Mouse (Mus musculus): ENCODE data around the gene Ptch1. TPM values are rescaled to one million over a fixed set of nuclear protein-coding genes. Genes with fewer than 3 reads are reported as not detected.

Ptch1 gene
- polyA plus RNA-seq, 1 experiment from 2014 or later: 24.9 TPM

DNA sequence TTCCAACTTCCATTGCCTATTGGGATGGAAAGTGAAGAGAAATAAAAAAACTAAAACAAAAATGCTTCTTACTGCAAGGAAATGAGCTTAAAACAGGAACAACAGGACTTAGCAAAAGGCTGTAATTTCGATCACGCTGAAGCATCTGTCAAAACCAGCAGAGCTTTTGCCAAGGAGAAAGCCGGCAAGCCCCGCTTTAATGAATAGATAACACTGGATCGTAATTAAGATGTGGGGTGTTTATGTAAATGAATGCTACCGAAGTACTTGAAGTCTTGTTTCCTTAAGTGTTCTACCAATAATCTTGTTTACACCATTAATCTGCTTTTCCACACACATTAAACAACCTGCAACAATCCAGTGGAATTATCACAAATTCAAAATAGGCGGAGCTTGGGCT, 28.1 kb downstream of the Ptch1 start:
- no peak overlapping the region for H3K4me2 ChIP-seq (replicated peaks)
- peaks cover 41% of the 10 kb centered on the region for H3K36me3 ChIP-seq
- no peaks in the 10 kb centered on the region for H3K27me3 ChIP-seq
- H3K4me1 ChIP-seq: peaks cover 33% of the 10 kb centered on the region; the same call in 1 of the 2 replicates
- 83% methylated on average over 7 of the region's 7 CpGs for WGBS
- no peak overlapping the region for H3K9ac ChIP-seq
- no peak overlapping the region for H3K4me3 ChIP-seq
- no peak for ATAC-seq (ENCODE audit: insufficient number of reproducible peaks, insufficient read depth, low FRiP score, low TSS enrichment)
- no peak overlapping the region for H3K27ac ChIP-seq
- no peaks in the 10 kb centered on the region for H3K9me3 ChIP-seq

DNA sequence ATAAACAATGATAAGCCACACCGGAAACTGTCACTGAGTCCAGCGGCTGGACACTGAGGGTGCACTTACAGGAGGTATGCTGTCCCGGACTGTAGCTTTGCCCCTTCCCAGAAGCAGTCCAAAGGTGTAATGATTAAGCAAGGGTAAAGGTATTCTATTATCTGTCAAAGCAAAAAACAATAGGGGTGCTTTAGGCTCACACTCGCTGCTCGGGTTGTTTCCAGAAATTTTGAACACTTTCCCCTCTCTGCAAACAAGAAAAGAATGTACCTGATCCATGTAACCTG, 28.5 kb downstream of the Ptch1 start:
- no peak overlapping the region for H3K4me3 ChIP-seq
- no peak overlapping the region for H3K27ac ChIP-seq
- H3K9ac ChIP-seq: no peak overlapping the region
- peaks cover 31% of the 10 kb centered on the region; the same call in 1 of the 2 replicates for H3K4me1 ChIP-seq
- H3K9me3 ChIP-seq: no peaks in the 10 kb centered on the region
- 63% methylated on average over 5 of the region's 5 CpGs for WGBS
- H3K36me3 ChIP-seq: peaks cover 44% of the 10 kb centered on the region
- no peak for ATAC-seq (ENCODE audit: insufficient number of reproducible peaks, insufficient read depth, low FRiP score, low TSS enrichment)
- H3K27me3 ChIP-seq: no peaks in the 10 kb centered on the region
- no peak overlapping the region for H3K4me2 ChIP-seq (replicated peaks)

DNA sequence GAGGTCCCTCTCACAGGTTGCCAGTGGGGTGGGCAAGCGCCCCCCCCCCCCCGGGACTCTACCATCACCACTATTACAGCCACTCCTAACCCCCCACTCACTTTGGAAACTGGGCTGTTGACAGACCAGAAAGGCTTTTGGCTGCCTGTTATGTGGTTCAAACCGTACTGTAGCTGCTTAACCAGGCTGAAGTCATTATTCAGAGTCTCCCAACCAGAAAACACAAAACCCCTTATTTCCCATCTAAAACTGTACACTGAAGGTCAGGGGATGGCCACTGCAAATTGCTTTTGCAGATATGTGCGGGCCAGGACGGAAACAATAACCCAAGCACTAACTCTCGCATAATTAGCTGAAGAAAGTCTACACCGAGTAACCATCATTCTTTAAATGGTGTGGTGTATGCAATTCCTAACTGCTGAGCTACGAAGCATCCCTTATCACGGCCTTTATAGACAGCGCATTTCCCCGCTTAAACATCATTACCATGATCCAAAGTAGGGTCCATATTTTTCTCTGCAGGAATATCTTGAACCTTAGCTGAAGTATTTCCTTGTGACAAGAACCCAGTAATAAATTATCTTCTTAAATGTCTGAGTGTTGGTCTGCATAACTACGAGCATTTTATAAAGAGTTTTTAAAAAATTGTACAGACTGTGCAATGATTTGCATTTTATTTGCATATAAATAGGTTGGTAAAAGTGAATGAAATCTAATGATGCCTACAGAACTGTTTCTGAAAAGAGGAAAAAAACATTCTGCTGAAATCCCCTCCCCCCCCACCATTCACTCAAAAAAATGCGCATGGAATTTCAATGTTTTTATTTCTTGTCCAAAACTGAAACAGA, 29.1 kb downstream of the Ptch1 start:
- Histone ChIP-seq H3K9me3 (no peaks in the 10 kb centered on the region), H3K4me1 (peaks cover 25% of the 10 kb centered on the region; the same call in 1 of the 2 replicates), H3K4me3 (no peak overlapping the region), H3K27me3 (no peaks in the 10 kb centered on the region), H3K9ac (no peak overlapping the region), H3K27ac (no peak overlapping the region), H3K4me2 (replicated peaks) (no peak overlapping the region), H3K36me3 (peaks cover 50% of the 10 kb centered on the region)
- 71% methylated on average over 13 of the region's 13 CpGs for WGBS
- no peak for ATAC-seq (ENCODE audit: insufficient number of reproducible peaks, insufficient read depth, low FRiP score, low TSS enrichment)

DNA sequence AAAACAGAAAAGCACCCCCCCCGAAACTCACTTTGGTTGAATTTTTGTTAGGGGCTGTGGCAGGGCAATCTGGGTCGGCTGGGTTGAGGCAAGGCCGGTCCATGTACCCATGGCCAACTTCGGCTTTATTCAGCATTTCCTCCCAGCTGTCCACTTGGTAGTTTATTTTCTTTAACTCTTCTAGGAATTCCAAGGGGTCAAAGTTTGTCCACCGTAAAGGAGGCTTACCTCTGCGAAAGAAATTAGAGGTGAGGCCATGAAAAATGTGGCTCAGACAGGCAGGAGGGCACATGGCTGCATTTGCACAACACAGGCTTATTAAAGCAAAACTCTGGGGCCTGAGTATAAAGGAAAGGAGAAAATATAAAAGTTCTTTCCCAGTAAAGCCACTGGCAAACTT, 29.9 kb downstream of the Ptch1 start:
- H3K9me3 ChIP-seq: no peaks in the 10 kb centered on the region
- no peak overlapping the region for H3K4me3 ChIP-seq
- H3K4me1 ChIP-seq: peaks cover 19% of the 10 kb centered on the region; the same call in 1 of the 2 replicates
- WGBS: 39% methylated on average over 6 of the region's 6 CpGs
- no peaks in the 10 kb centered on the region for H3K27me3 ChIP-seq
- H3K27ac ChIP-seq: no peak overlapping the region
- H3K4me2 ChIP-seq (replicated peaks): no peak overlapping the region
- ATAC-seq (ENCODE audit: insufficient number of reproducible peaks, insufficient read depth, low FRiP score, low TSS enrichment): no peak
- H3K9ac ChIP-seq: no peak overlapping the region
- peaks cover 58% of the 10 kb centered on the region for H3K36me3 ChIP-seq

DNA sequence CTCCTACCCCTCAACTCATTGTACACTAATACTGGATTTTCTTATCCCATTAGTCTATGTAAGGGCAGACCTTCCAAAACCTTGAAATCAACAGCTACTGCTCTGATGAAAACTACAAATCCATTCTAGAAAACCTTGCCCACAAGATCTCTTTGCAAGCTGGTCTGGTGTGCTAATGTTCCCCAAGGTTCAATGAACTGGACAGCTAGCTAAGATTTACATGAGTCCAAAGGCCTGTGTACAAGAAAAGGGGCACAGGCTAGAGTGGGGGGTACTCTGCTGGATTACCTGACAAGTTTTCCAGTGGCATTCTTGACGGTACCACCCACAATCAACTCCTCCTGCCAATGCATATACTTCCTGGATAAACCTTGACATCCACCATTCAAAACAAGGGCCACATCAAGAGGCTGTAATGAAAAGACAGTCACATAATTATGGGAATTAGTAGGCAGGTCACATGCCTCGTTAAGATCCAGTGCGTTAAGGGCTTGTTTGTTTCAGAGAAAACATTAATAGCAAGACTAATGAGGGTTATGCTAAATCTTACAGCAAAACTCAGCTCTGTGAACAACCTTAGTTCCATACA, 30.5 kb downstream of the Ptch1 start:
- H3K36me3 ChIP-seq: peaks cover 62% of the 10 kb centered on the region
- H3K4me1 ChIP-seq: peaks cover 17% of the 10 kb centered on the region; the same call in 1 of the 2 replicates
- no peaks in the 10 kb centered on the region for H3K9me3 ChIP-seq
- H3K27ac ChIP-seq: no peak overlapping the region
- ATAC-seq (ENCODE audit: insufficient number of reproducible peaks, insufficient read depth, low FRiP score, low TSS enrichment): no peak
- no peaks in the 10 kb centered on the region for H3K27me3 ChIP-seq
- WGBS: 61% methylated on average over 3 of the region's 3 CpGs
- no peak overlapping the region for H3K4me2 ChIP-seq (replicated peaks)
- no peak overlapping the region for H3K4me3 ChIP-seq
- no peak overlapping the region for H3K9ac ChIP-seq

DNA sequence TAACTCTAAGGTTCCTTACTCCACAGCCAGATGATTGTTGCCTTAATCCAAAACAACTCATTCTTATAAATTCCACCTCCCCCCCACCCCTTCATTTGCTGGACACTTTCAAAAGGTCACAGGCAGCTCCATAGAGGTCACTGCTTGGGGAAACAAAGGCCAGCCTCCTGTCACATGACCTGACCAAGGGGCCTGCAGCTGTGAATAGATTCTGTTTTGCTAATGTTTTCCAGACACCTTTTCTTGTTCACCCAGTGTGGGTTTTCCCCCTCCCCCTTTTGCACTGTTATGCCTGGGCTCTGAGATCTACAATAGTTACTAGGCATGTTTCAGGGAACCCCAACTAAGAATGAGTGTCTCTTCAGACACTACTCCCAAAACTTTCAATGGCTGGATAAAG, 31.9 kb downstream of the Ptch1 start:
- no peak overlapping the region for H3K4me3 ChIP-seq
- no peak for ATAC-seq (ENCODE audit: insufficient number of reproducible peaks, insufficient read depth, low FRiP score, low TSS enrichment)
- H3K9me3 ChIP-seq: no peaks in the 10 kb centered on the region
- H3K27ac ChIP-seq: no peak overlapping the region
- H3K9ac ChIP-seq: no peak overlapping the region
- peaks cover 70% of the 10 kb centered on the region for H3K36me3 ChIP-seq
- H3K4me2 ChIP-seq (replicated peaks): no peak overlapping the region
- H3K4me1 ChIP-seq: peaks cover 17% of the 10 kb centered on the region; the same call in 1 of the 2 replicates
- no peaks in the 10 kb centered on the region for H3K27me3 ChIP-seq

DNA sequence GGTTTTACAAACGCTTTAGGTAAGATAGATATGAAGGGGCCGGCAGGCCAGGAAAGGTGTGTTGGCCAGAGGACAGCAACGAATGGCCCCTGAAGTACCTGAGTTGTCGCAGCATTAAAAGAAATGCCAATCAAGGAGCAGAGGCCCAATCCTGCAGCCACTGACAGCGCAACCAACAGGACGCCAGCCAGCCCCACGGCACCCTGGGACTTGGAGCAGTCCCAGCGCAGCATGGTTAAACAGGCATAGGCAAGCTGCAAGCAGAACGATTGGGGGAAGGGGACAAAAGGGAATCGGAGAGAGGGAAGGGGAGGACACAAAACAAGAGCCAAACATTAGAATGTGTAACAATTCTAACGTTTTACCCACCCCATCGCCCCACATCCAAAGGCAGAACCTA, 32.8 kb downstream of the Ptch1 start:
- Histone ChIP-seq H3K9me3 (no peaks in the 10 kb centered on the region), H3K9ac (no peak overlapping the region), H3K4me2 (replicated peaks) (no peak overlapping the region), H3K27me3 (no peaks in the 10 kb centered on the region), H3K4me1 (peaks cover 17% of the 10 kb centered on the region; the same call in 1 of the 2 replicates), H3K4me3 (no peak overlapping the region), H3K27ac (no peak overlapping the region), H3K36me3 (peaks cover 80% of the 10 kb centered on the region)
- WGBS: 88% methylated on average over 12 of the region's 12 CpGs
- ATAC-seq (ENCODE audit: insufficient number of reproducible peaks, insufficient read depth, low FRiP score, low TSS enrichment): no peak

DNA sequence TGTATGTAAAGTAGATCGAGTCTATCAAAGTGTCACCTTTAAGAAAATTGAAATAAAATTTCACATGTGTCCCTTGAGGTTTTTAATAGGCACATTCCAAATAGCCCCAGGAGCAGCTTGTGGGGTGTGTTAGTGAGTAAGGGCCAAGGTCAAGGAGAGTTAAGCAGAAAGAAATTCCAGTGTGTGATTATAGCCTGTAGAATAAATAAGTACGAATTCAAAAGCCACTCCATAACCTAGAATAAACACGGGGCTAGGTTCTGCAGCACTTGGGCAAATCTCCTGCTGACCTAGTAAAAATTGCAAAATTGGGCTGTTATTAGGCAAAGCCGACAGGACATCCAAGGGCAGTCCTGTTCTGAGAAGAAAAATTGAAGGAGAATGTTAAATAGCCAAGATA, 38.4 kb downstream of the Ptch1 start:
- Histone ChIP-seq H3K36me3 (peaks cover 87% of the 10 kb centered on the region), H3K4me3 (no peak overlapping the region), H3K9ac (no peak overlapping the region), H3K4me2 (replicated peaks) (no peak overlapping the region), H3K4me1 (peaks cover 9% of the 10 kb centered on the region; the same call in 1 of the 2 replicates), H3K27me3 (no peaks in the 10 kb centered on the region), H3K9me3 (no peaks in the 10 kb centered on the region), H3K27ac (no peak overlapping the region)
- WGBS: 66% methylated on average over 4 of the region's 4 CpGs
- ATAC-seq (ENCODE audit: insufficient number of reproducible peaks, insufficient read depth, low FRiP score, low TSS enrichment): no peak

DNA sequence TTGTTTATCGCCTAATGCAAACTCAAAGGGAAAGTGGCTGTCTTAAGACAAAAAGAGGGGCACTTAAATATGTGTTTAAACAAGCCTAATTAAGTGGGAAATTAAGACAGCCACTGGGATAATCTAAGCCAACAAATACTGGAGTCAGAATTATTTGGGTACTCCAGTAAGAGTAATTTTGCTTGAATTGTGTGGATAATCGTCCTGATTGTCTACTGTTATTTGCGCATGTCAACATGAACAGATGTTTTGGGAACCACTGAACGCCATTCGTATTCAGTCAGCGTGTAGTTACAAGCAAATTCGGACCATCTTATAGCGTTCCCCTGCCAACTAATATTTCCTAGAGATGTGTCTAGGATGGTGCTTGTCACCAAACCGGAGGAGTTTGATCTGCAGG, 42.5 kb downstream of the Ptch1 start:
- Histone ChIP-seq H3K4me3 (no peak overlapping the region), H3K4me1 (peaks cover 48% of the 10 kb centered on the region), H3K36me3 (peaks cover 68% of the 10 kb centered on the region), H3K9ac (no peak overlapping the region), H3K9me3 (no peaks in the 10 kb centered on the region), H3K4me2 (replicated peaks) (no peak overlapping the region), H3K27me3 (no peaks in the 10 kb centered on the region), H3K27ac (no peak overlapping the region)
- 83% methylated on average over 9 of the region's 9 CpGs for WGBS
- ATAC-seq (ENCODE audit: insufficient number of reproducible peaks, insufficient read depth, low FRiP score, low TSS enrichment): no peak

DNA sequence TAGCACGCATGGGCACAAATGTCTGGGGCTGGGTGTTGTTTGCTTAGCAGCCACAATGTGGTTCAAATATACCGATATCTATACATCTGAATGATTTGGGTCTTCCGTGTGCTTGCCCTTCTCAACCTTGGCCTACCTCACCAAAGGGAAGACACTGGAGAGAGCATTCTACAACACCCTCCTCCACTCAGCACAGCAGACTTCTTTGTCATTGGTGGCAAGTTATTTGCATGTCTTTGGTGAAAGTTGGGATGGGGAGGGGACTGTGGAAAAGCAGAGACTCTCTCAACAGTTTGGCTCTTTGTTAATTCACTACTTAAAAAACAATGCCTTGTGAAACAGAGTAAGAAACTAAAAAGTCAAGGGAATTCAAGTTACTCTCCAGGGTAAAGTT, 43.0 kb downstream of the Ptch1 start:
- no peaks in the 10 kb centered on the region for H3K27me3 ChIP-seq
- H3K9me3 ChIP-seq: no peaks in the 10 kb centered on the region
- peaks cover 53% of the 10 kb centered on the region for H3K4me1 ChIP-seq
- H3K27ac ChIP-seq: no peak overlapping the region
- H3K4me3 ChIP-seq: no peak overlapping the region
- peaks cover 63% of the 10 kb centered on the region for H3K36me3 ChIP-seq
- no peak for ATAC-seq (ENCODE audit: insufficient number of reproducible peaks, insufficient read depth, low FRiP score, low TSS enrichment)
- H3K4me2 ChIP-seq (replicated peaks): no peak overlapping the region
- H3K9ac ChIP-seq: no peak overlapping the region
- 40% methylated on average over 3 of the region's 3 CpGs for WGBS

DNA sequence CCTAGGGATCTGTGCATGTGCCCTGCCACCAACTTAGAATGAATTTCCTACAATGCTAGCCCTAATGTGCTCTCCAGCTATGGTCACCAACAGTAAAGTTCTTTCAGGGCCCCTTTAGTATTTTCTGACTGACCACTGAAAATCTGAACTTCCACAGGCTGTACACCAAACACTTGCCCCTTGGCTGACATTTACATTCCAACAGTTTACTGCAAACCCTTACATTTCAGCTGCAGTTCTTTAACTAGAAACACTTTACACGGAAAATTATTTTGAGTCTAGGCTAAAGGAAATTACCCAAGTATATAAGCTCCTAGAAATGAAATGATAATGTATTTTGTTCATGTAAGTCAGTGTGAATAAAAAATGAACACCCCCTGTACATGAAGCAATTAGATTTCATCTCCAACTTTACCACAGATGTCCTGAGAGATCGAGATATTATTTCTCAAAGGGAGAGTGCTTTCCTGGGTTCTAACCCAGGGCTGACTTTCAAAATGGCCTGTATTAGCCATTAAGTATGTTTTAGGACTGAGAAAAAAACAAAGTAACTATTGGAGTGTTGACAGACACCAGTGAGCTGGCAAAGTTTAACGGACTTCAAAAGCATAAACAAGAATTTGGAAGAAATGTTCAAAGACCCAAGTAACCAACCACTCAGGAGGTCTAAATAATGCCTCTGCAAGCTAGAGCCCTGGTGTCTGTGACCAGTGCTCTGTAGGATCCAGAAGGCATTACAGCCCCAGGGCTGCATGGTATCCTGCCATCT, 43.6 kb downstream of the Ptch1 start:
- Histone ChIP-seq H3K9me3 (no peaks in the 10 kb centered on the region), H3K36me3 (peaks cover 67% of the 10 kb centered on the region), H3K9ac (no peak overlapping the region), H3K4me2 (replicated peaks) (no peak overlapping the region), H3K27me3 (no peaks in the 10 kb centered on the region), H3K4me1 (peaks cover 59% of the 10 kb centered on the region), H3K4me3 (no peak overlapping the region), H3K27ac (peak overlapping the region; percentile 76; the same call in 1 of the 2 replicates)
- 49% methylated on average over 3 of the region's 3 CpGs for WGBS
- ATAC-seq (ENCODE audit: insufficient number of reproducible peaks, insufficient read depth, low FRiP score, low TSS enrichment): no peak

DNA sequence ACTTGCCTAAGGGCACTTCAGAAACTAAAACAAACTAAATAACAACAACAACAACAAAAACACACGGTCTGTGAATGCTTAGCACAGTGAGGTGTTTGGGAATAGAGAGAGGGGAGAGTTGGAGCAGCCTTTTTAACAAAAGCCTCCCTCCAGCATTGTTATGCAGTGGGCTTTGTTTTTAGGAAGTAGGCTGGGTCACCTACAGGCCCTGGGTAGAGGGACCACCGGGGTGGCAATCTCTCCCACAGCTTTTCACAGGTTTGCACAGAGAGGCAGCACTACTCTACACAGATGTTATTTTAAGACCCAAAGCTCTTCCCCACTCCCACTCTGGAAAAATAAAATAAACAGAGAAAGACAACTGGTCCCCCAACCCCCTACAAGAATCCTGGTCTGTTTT, 44.5 kb downstream of the Ptch1 start:
- Histone ChIP-seq H3K36me3 (peaks cover 69% of the 10 kb centered on the region), H3K9me3 (no peaks in the 10 kb centered on the region), H3K4me2 (replicated peaks) (peak overlapping the region; percentile 7; the same call in 1 of the 2 replicates), H3K9ac (no peak overlapping the region), H3K4me1 (peaks cover 68% of the 10 kb centered on the region), H3K27ac (peak overlapping the region; percentile 76), H3K4me3 (no peak overlapping the region), H3K27me3 (no peaks in the 10 kb centered on the region)
- 4% methylated on average over 2 of the region's 2 CpGs for WGBS
- 0 out of 2 replicates have a peak, but pooled peaks have one; percentile 29 for ATAC-seq (ENCODE audit: insufficient number of reproducible peaks, insufficient read depth, low FRiP score, low TSS enrichment)

Data from embryonic facial prominence, embryonic 12.5 days (tissue).